Mouse (Mus musculus) ES-E14 (cell line): ENCODE data around the gene Styx.

Experiments
- CHD2 ChIP-seq: IDR thresholded peaks from 2 replicates; pipeline ENCODE4 v1.6.1; 2014; ENCODE audit warnings: mild to moderate bottlenecking, low read depth, low read length, inconsistent platforms
- HCFC1 ChIP-seq: IDR thresholded peaks from 2 replicates; pipeline ENCODE4 v1.6.1; 2012; ENCODE audit warnings: low read length, inconsistent platforms, borderline replicate concordance; ENCODE audit not compliant: insufficient read depth

- TF ChIP-seq HCFC1 (no peak), CHD2 (no peak)
Observed at GRCm38 (mm10) chr14:45304389-45304788, 46.5 kb upstream of the Styx start.
